ENCODE assay signal across 8 mouse cellular contexts in the genomic region with DNA sequence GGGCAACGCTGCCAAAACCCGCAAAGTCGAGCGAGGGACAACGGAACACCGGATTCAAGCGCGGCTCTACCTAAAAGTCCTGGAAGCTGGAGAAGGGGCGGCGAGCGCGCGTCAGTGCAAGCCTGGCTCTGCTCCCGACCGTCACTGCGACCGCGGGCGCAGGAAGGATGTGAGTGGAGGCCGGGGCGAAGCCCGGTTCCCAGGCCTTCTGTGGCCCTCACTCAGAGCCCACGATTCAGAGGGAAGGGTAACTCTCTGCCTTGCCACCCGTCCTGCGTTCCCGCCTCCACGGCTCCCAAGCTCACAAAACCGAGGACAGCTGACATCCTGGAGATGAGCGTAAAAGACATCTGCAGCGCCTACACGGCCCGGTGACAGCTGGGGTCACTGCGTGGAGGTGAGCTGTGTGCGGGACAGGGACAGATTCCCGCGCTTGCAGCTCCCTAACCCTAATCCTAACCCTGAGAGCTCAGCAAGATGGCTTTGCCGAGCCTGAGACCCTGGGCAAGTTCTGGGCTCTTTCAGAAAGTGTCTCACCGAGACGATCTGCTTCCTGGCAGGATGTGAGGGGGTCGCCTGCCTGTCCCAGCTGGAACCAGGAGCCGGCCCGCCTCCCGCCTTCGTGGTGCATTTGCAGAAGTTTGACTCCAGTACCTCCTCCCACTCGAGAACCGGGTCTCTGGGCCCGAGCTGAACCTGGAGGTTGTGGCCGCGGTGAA. TPM values are rescaled to one million over a fixed set of nuclear protein-coding genes. Genes with fewer than 3 reads are reported as not detected.
DNase-seq lines count a peak whose midpoint lies in the region; ATAC-seq and TF ChIP-seq lines count a peak whose summit lies in the region.

No protein-coding gene starts in this region.

- ATAC-seq in neural tube, embryonic 11.5 days (ENCODE audit: insufficient read depth, low FRiP score, low TSS enrichment) = peak; percentile 52
- ATAC-seq in heart, embryonic 15.5 days (replicated peaks; ENCODE audit: insufficient number of reproducible peaks, insufficient read depth, low FRiP score, low read depth) = peak; percentile 40
- ATAC-seq in limb, embryonic 14.5 days (ENCODE audit: low FRiP score, low read depth) = peak; percentile 17; the same call in 1 of the 2 replicates
- peak; percentile 51 for ATAC-seq in neural tube, embryonic 13.5 days (ENCODE audit: low read depth)

- H3K27me3 ChIP-seq in neural tube, embryonic 11.5 days (ENCODE audit: control insufficient read depth, insufficient read depth, low read length) = no peaks in the 10 kb centered on the region
- no peaks in the 10 kb centered on the region for H3K27me3 ChIP-seq in heart, embryonic 15.5 days
- H3K27me3 ChIP-seq in limb, embryonic 14.5 days (ENCODE audit: control insufficient read depth, insufficient read depth, low read length) = peaks cover 22% of the 10 kb centered on the region
- H3K27me3 ChIP-seq in neural tube, embryonic 13.5 days = peaks cover 26% of the 10 kb centered on the region; the same call in 1 of the 2 replicates

- peaks cover 12% of the 10 kb centered on the region for H3K4me1 ChIP-seq in neural tube, embryonic 11.5 days (ENCODE audit: control insufficient read depth, insufficient read depth, low read length)
- H3K4me1 ChIP-seq in heart, embryonic 15.5 days (replicated peaks) = peaks cover 18% of the 10 kb centered on the region
- no peaks in the 10 kb centered on the region; the same call in none of the 2 replicates for H3K4me1 ChIP-seq in limb, embryonic 14.5 days (ENCODE audit: control insufficient read depth, insufficient read depth, low read length)
- peaks cover 29% of the 10 kb centered on the region for H3K4me1 ChIP-seq in neural tube, embryonic 13.5 days (replicated peaks)

- peak overlapping the region; percentile 49; the same call in 1 of the 2 replicates for H3K27ac ChIP-seq in neural tube, embryonic 11.5 days (ENCODE audit: low read depth, low read length)
- peak overlapping the region; percentile 82 for H3K27ac ChIP-seq in heart, embryonic 15.5 days
- no peak overlapping the region for H3K27ac ChIP-seq in limb, embryonic 14.5 days (replicated peaks; ENCODE audit: low read depth, low read length)
- peak overlapping the region; percentile 68 for H3K27ac ChIP-seq in neural tube, embryonic 13.5 days (replicated peaks)

- no peaks in the 10 kb centered on the region for H3K36me3 ChIP-seq in neural tube, embryonic 11.5 days (ENCODE audit: control insufficient read depth, insufficient read depth, low read length)
- H3K36me3 ChIP-seq in heart, embryonic 15.5 days = no peaks in the 10 kb centered on the region
- no peaks in the 10 kb centered on the region for H3K36me3 ChIP-seq in limb, embryonic 14.5 days (ENCODE audit: control insufficient read depth, insufficient read depth, low read length)
- H3K36me3 ChIP-seq in neural tube, embryonic 13.5 days = 0 out of 2 replicates have a peak, but pooled peaks cover 3% of the 10 kb centered on the region

- H3K4me3 ChIP-seq in neural tube, embryonic 11.5 days (ENCODE audit: low read depth, low read length) = peak overlapping the region; percentile 62
- H3K4me3 ChIP-seq in heart, embryonic 15.5 days = peak overlapping the region; percentile 69
- peak overlapping the region; percentile 52 for H3K4me3 ChIP-seq in limb, embryonic 14.5 days (replicated peaks; ENCODE audit: low read length)
- peak overlapping the region; percentile 55 for H3K4me3 ChIP-seq in neural tube, embryonic 13.5 days

- peak; percentile 66 for DNase-seq in neural tube, embryonic 11.5 days (ENCODE audit: low spot score)
- DNase-seq in neural tube, embryonic 10.5 days (ENCODE audit: extremely low spot score, low spot score) = no peak
- DNase-seq in cerebellum, postnatal 10 days = peak; percentile 48 to 61
- DNase-seq in limb, embryonic 14.5 days (ENCODE audit: low spot score) = no peak
- DNase-seq in urinary bladder, postnatal 36 days (ENCODE audit: low spot score in 2 of 2) = no peak
- DNase-seq in frontal cortex, postnatal 10 days (ENCODE audit: low spot score in 2 of 2) = no peak

- H3K9me3 ChIP-seq in neural tube, embryonic 11.5 days (ENCODE audit: control insufficient read depth, low read length) = no peaks in the 10 kb centered on the region
- no peaks in the 10 kb centered on the region for H3K9me3 ChIP-seq in heart, embryonic 15.5 days (replicated peaks)
- H3K9me3 ChIP-seq in limb, embryonic 14.5 days (ENCODE audit: control insufficient read depth, low read length) = no peaks in the 10 kb centered on the region
- H3K9me3 ChIP-seq in neural tube, embryonic 13.5 days = no peaks in the 10 kb centered on the region

- peak overlapping the region; percentile 79 for H3K9ac ChIP-seq in neural tube, embryonic 11.5 days (ENCODE audit: low read length)
- H3K9ac ChIP-seq in heart, embryonic 15.5 days = peak overlapping the region; percentile 78
- peak overlapping the region; percentile 55 for H3K9ac ChIP-seq in limb, embryonic 14.5 days (ENCODE audit: low read depth, low read length, severe bottlenecking)
- H3K9ac ChIP-seq in neural tube, embryonic 13.5 days = peak overlapping the region; percentile 79

- WGBS in neural tube, embryonic 11.5 days = under 1% methylated on average over 49 of the region's 49 CpGs
- under 1% methylated on average over 49 of the region's 49 CpGs for WGBS in heart, embryonic 15.5 days
- WGBS in limb, embryonic 14.5 days = under 1% methylated on average over 49 of the region's 49 CpGs
- under 1% methylated on average over 49 of the region's 49 CpGs for WGBS in neural tube, embryonic 13.5 days

- no peak for TF ChIP-seq POLR2A in limb, embryonic 14.5 days (IDR thresholded peaks at IDR 0.05; ENCODE audit: borderline replicate concordance, extremely low read depth, insufficient read depth, insufficient read length)

- peak overlapping the region; percentile 97 for H3K4me2 ChIP-seq in neural tube, embryonic 11.5 days (ENCODE audit: low read depth)
- H3K4me2 ChIP-seq in heart, embryonic 15.5 days = peak overlapping the region; percentile 97
- H3K4me2 ChIP-seq in limb, embryonic 14.5 days (replicated peaks; ENCODE audit: low read depth, low read length, severe bottlenecking) = peak overlapping the region; percentile 98
- peak overlapping the region; percentile 92 for H3K4me2 ChIP-seq in neural tube, embryonic 13.5 days

RNA-seq across cellular contexts. Expression of a gene that starts 0.5 kb away (rescaled TPM):
- 1.5 and 1.8 TPM in 2 replicates for polyA plus RNA-seq in neural tube, embryonic 11.5 days (2014; fragmentation: Nextera tagmentation; extraction: Ambion mirVana)
- polyA plus RNA-seq in heart, embryonic 15.5 days (2015; fragmentation: Nextera tagmentation; extraction: Ambion mirVana) = 3.0 and 5.0 TPM in 2 replicates
- polyA plus RNA-seq in limb, embryonic 14.5 days (2012; rRNA removed) = 2.2 and 2.4 TPM in 2 replicates
- polyA plus RNA-seq in limb, embryonic 14.5 days (2014; fragmentation: Nextera tagmentation; extraction: Ambion mirVana) = 0.41 and 1.4 TPM in 2 replicates
- polyA plus RNA-seq in neural tube, embryonic 13.5 days (2015; fragmentation: Nextera tagmentation; extraction: Ambion mirVana) = 5.1 and 5.6 TPM in 2 replicates

RNA-seq across cellular contexts. Expression of a gene that starts 3.0 kb away (rescaled TPM):
- not detected in 2 replicates for polyA plus RNA-seq in neural tube, embryonic 11.5 days (2014; fragmentation: Nextera tagmentation; extraction: Ambion mirVana)
- polyA plus RNA-seq in heart, embryonic 15.5 days (2015; fragmentation: Nextera tagmentation; extraction: Ambion mirVana) = 2.7 and 8.7 TPM in 2 replicates
- 1.4 and 1.7 TPM in 2 replicates for polyA plus RNA-seq in limb, embryonic 14.5 days (2012; rRNA removed)
- polyA plus RNA-seq in limb, embryonic 14.5 days (2014; fragmentation: Nextera tagmentation; extraction: Ambion mirVana) = 0.26 and 0.73 TPM in 2 replicates
- 0.84 and 2.2 TPM in 2 replicates for polyA plus RNA-seq in neural tube, embryonic 13.5 days (2015; fragmentation: Nextera tagmentation; extraction: Ambion mirVana)

RNA-seq across cellular contexts. Expression of a gene that starts 6.3 kb away (rescaled TPM):
- 85.9 and 91.9 TPM in 2 replicates for polyA plus RNA-seq in neural tube, embryonic 11.5 days (2014; fragmentation: Nextera tagmentation; extraction: Ambion mirVana)
- 38.0 and 51.4 TPM in 2 replicates for polyA plus RNA-seq in heart, embryonic 15.5 days (2015; fragmentation: Nextera tagmentation; extraction: Ambion mirVana)
- 264 and 342 TPM in 2 replicates for polyA plus RNA-seq in limb, embryonic 14.5 days (2012; rRNA removed)
- 78.5 and 92.2 TPM in 2 replicates for polyA plus RNA-seq in limb, embryonic 14.5 days (2014; fragmentation: Nextera tagmentation; extraction: Ambion mirVana)
- 120 and 122 TPM in 2 replicates for polyA plus RNA-seq in neural tube, embryonic 13.5 days (2015; fragmentation: Nextera tagmentation; extraction: Ambion mirVana)

RNA-seq across cellular contexts. Expression of a gene that starts 12.1 kb away (rescaled TPM):
- 0.57 and 0.85 TPM in 2 replicates for polyA plus RNA-seq in neural tube, embryonic 11.5 days (2014; fragmentation: Nextera tagmentation; extraction: Ambion mirVana)
- 9.7 and 10.8 TPM in 2 replicates for polyA plus RNA-seq in heart, embryonic 15.5 days (2015; fragmentation: Nextera tagmentation; extraction: Ambion mirVana)
- polyA plus RNA-seq in limb, embryonic 14.5 days (2012; rRNA removed) = 0.25 and 0.54 TPM in 2 replicates
- polyA plus RNA-seq in limb, embryonic 14.5 days (2014; fragmentation: Nextera tagmentation; extraction: Ambion mirVana) = 1.0 and 1.2 TPM in 2 replicates
- 1.8 TPM in 2 replicates for polyA plus RNA-seq in neural tube, embryonic 13.5 days (2015; fragmentation: Nextera tagmentation; extraction: Ambion mirVana)

RNA-seq across cellular contexts. Expression of a gene that starts 31.1 kb away (rescaled TPM):
- 20.4 and 21.6 TPM in 2 replicates for polyA plus RNA-seq in neural tube, embryonic 11.5 days (2014; fragmentation: Nextera tagmentation; extraction: Ambion mirVana)
- 11.6 and 17.5 TPM in 2 replicates for polyA plus RNA-seq in heart, embryonic 15.5 days (2015; fragmentation: Nextera tagmentation; extraction: Ambion mirVana)
- 104 and 133 TPM in 2 replicates for polyA plus RNA-seq in limb, embryonic 14.5 days (2012; rRNA removed)
- 32.2 and 36.6 TPM in 2 replicates for polyA plus RNA-seq in limb, embryonic 14.5 days (2014; fragmentation: Nextera tagmentation; extraction: Ambion mirVana)
- polyA plus RNA-seq in neural tube, embryonic 13.5 days (2015; fragmentation: Nextera tagmentation; extraction: Ambion mirVana) = 26.1 and 27.3 TPM in 2 replicates

Comparison
In these comparisons a context has a peak if more than half of its experiments do, and no peak if none do; other contexts are left out.
1. DNase-seq: peak in neural tube, embryonic 11.5 days (single experiment) and cerebellum, postnatal 10 days (2 of 2); none in neural tube, embryonic 10.5 days (single experiment), limb, embryonic 14.5 days (single experiment), urinary bladder, postnatal 36 days (0 of 2) and frontal cortex, postnatal 10 days (0 of 2).
2. Peak in every context shown above with its lines, with median percentiles within 50 percentile points of each other: ATAC-seq, H3K4me2 ChIP-seq, H3K4me3 ChIP-seq and H3K9ac ChIP-seq.